Mouse (Mus musculus): ENCODE results near the gene Slc37a3.
A peak's percentile ranks its signal among the peaks of the same experiment; 100 is the strongest.

Gene Slc37a3

GRCm38 (mm10) chr6:39319061-39319761 lies 58.3 kb downstream of the Slc37a3 start:
- peak; percentile 64 to 79 for DNase-seq (ENCODE audit: low spot score in 2 of 2)

- peak in 1 of 2 experiments; percentile 38 for DNase-seq (ENCODE audit: low spot score in 2 of 2)
Observed at GRCm38 (mm10) chr6:39318631-39319010, 58.9 kb downstream of the Slc37a3 start.

- DNase-seq (ENCODE audit: low spot score in 2 of 2): peak in 1 of 2 experiments; percentile 46
Observed at GRCm38 (mm10) chr6:39317854-39318630, 59.4 kb downstream of the Slc37a3 start.

- no peak for DNase-seq (ENCODE audit: low spot score in 2 of 2)
Observed at GRCm38 (mm10) chr6:39316089-39316488, 61.4 kb downstream of the Slc37a3 start.

GRCm38 (mm10) chr6:39314461-39314860 lies 63.0 kb downstream of the Slc37a3 start:
- DNase-seq (ENCODE audit: low spot score in 2 of 2): no peak

- no peak for DNase-seq (ENCODE audit: low spot score in 2 of 2)
Observed at GRCm38 (mm10) chr6:39311786-39312185, 65.7 kb downstream of the Slc37a3 start.

GRCm38 (mm10) chr6:39304371-39304874 lies 73.1 kb downstream of the Slc37a3 start:
- DNase-seq (ENCODE audit: low spot score in 2 of 2): no peak

GRCm38 (mm10) chr6:39301484-39301883 lies 76.0 kb downstream of the Slc37a3 start:
- no peak for DNase-seq (ENCODE audit: low spot score in 2 of 2)

- no peak for DNase-seq (ENCODE audit: low spot score in 2 of 2)
Observed at GRCm38 (mm10) chr6:39297079-39297478, 80.4 kb downstream of the Slc37a3 start.

DNA sequence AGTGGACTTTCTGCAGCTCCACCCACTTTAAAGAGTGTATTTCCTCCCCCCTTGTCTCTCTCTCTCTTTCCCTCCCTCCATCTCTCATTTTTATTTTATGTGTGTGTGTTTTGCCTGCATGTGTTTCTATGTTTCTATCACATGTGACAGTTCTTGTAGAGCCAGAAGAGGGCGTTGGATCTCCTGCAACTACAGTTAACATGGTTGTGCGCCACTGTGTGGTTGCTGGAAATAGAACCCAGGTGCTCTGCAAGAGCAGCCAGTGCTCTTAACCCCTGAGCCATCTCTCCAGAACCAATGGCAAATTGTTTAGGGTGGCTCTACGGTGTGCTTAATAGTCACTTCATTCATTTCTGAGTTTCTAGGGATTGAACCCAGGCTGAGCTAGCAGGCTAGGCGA lies 81.0 kb downstream of the Slc37a3 start:
- no peak for DNase-seq (ENCODE audit: low spot score in 2 of 2)

DNA sequence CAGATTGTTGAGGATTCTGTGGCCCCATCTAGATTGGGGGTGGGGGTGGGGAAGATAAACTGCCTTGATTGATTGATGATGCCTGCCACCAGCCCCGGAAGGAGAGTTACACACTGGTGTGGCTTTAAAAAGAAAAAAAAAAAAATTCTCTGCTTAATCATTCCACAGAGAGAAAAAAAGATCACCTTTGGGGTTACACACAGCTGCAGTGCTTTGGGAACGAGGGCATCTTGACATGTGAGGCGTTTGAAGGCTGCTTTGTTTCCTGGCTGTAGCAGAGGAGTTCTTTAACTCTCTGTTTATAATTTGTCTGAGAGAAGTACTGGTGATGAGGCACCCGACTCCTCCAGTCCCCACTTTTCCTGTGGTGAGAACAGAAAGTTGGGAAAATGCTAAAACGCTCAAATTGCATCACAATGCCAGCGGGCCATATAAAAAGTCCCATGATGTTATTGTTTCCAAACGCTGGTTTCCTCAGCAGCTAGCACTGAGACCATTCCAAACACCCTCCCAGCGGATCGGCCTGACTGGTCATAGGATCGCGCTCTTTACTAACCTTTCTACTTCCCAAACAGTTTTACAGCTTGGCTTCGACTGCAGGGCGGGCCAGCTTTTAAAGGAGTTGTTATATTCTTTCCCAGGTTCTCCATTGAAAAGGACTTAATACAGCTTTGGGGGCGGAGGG lies 81.6 kb downstream of the Slc37a3 start:
- DNase-seq (ENCODE audit: low spot score in 2 of 2): no peak

GRCm38 (mm10) chr6:39289721-39290120 lies 87.8 kb downstream of the Slc37a3 start:
- no peak for DNase-seq (ENCODE audit: low spot score in 2 of 2)

GRCm38 (mm10) chr6:39287782-39288181 lies 89.7 kb downstream of the Slc37a3 start:
- DNase-seq (ENCODE audit: low spot score in 2 of 2): no peak

DNA sequence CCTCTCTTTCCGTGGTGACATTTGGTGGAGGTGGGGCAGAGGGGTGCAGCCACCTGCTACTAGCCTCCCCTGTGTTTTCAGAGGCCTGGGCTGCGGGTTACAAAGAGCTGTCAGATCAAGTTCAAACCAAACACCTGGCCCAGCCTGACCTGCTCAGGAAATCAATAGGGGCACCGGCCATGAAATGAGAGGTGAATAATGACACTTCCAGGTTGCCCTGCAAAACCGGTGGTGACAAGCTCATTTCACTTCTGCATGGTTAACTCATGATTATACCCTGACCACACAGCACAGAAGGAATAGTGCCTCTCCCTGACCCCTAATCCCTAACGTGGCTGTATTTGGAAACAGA lies 90.8 kb downstream of the Slc37a3 start:
- DNase-seq (ENCODE audit: low spot score in 2 of 2): no peak

DNA sequence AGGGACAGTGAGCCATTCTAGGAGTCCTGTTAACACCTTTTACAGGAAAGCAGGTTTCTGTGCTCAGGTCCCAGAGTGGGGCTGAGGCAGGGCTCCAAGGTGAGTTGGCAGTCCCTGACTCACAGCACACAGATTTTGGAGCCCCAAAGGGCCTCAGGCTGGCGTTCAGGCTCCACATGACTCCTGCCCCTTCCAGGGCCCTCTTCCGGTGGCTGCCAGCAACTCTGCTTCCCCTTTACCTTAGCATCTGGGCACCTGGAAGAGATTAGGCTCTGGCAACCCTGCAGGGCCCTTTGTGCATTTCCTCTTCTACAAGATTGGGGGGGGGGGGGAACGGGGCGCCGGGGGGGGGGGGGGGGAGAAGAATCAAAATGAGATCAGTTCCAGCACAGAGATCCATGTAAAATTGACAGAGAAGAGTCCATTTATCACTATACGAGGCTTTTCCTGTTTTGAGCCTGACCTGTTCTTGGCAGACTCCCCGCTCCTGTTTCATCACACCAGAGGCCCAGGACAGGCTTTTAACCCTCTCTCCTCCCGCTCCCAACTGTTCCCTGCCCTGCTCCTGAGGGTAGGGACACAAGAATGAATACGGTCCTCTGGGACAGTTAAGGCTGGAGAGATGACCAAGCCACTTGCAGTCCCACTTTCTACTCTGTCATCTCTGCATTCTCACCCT lies 91.3 kb downstream of the Slc37a3 start:
- DNase-seq (ENCODE audit: low spot score in 2 of 2): no peak

GRCm38 (mm10) chr6:39284836-39285235 lies 92.6 kb downstream of the Slc37a3 start:
- DNase-seq (ENCODE audit: low spot score in 2 of 2): no peak
